Mouse (Mus musculus) forebrain, embryonic 12.5 days (tissue): ENCODE results near the gene Cpe. TPM values are rescaled to one million over a fixed set of nuclear protein-coding genes. Genes with fewer than 3 reads are reported as not detected.

ENCODE experiments used
- ATAC-seq: fragments of 200-750 bp; cut with Nextera tagmentation; 2 replicates; pipeline ENCODE4 v1.8.0; 2017; ENCODE audit warnings: moderate TSS enrichment; ENCODE audit not compliant: low FRiP score
- H3K27ac ChIP-seq: fragments of 300-500 bp; sonication (generic); 2 replicates; pipeline ENCODE4 v1.5.1; 2016; ENCODE audit warnings: mild to moderate bottlenecking
- H3K27me3 ChIP-seq: fragments of 300-500 bp; sonication (generic); 2 replicates; pipeline ENCODE4 v1.6.1; 2016; ENCODE audit warnings: mild to moderate bottlenecking
- H3K36me3 ChIP-seq: fragments of 300-500 bp; sonication (generic); replicated peaks from 2 replicates; pipeline ENCODE4 v1.6.1; 2016; ENCODE audit warnings: mild to moderate bottlenecking
- H3K4me1 ChIP-seq: fragments of 300-500 bp; sonication (generic); 2 replicates; pipeline ENCODE4 v1.6.1; 2016
- H3K4me2 ChIP-seq: fragments of 300-500 bp; sonication (generic); 2 replicates; pipeline ENCODE4 v1.6.1; 2016; ENCODE audit warnings: mild to moderate bottlenecking, moderate library complexity
- H3K4me3 ChIP-seq: fragments of 300-500 bp; sonication (generic); replicated peaks from 2 replicates; pipeline ENCODE4 v1.5.1; 2016; ENCODE audit warnings: mild to moderate bottlenecking
- H3K9ac ChIP-seq: fragments of 300-500 bp; sonication (generic); 2 replicates; pipeline ENCODE4 v1.6.1; 2016; ENCODE audit warnings: mild to moderate bottlenecking
- H3K9me3 ChIP-seq: fragments of 300-500 bp; sonication (generic); 2 replicates; pipeline ENCODE4 v1.6.1; 2016
- WGBS: fragments of 180-500 bp; shearing (Covaris S2); methylation state at CpG from one replicate; pipeline ENCODE4 v1.1.7; 2016; 5-methylcytosine and 5-hydroxymethylcytosine counted together
- polyA plus RNA-seq: library from polyadenylated mRNA; unstranded; fragments of >200 nt; fragmentation: Nextera tagmentation; extraction: Ambion mirVana; gene quantifications from 2 replicates; pipeline ENCODE4 v1.2.1, GENCODE M21; 2016

Cpe gene
- polyA plus RNA-seq, 1 experiment from 2014 or later, result 367 TPM

DNA sequence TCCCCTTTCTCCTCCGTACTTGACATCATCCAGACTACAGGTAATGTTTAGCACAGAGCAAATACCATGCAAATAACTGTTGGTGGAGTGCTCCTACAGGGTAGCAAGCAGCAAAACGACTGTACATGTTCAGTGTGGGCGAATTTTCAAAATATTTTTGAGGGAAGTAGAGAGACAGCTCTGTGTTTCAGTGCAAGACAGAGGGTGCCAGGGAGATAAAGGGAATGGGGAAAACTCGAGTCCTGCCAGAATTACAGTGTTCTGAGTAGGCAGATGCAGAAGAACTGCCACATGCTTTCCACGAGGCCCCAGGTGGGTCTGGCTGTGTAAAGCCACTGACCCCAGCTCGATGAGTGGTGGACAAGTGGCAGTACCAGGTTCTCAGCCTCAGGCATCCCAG, 64.8 kb downstream of the Cpe start:
- Histone ChIP-seq H3K9me3 (0 out of 2 replicates have a peak, but pooled peaks cover 3% of the 10 kb centered on the region), H3K4me3 (no peak overlapping the region), H3K9ac (no peak overlapping the region), H3K4me1 (peaks cover 15% of the 10 kb centered on the region), H3K36me3 (no peaks in the 10 kb centered on the region; the same call in 1 of the 2 replicates), H3K27me3 (0 out of 2 replicates have a peak, but pooled peaks cover 3% of the 10 kb centered on the region), H3K27ac (no peak overlapping the region), H3K4me2 (no peak overlapping the region)
- WGBS, result 94% methylated on average over 6 of the region's 6 CpGs
- no peak for ATAC-seq

DNA sequence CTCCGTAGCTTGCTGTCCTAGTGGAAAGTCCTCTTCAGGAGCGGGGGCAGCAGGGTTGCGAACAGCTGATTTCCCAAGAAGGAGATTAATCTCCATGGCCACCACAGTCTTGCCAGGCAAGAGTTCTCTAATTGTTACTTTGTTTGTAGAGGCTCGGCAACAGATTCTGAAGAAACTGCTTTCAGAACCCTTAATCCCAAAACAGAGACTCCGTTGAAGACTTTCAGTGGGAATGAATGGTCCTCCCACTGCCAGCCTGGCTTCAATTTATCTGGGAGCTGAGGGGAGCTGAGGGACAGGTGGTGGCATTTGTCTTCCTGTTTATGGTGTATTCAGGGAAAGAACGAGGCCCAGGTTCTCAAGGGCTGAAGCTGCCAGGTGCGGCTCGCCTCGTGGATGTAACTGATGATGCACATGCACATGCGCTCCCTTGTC, 68.2 kb downstream of the Cpe start:
- Histone ChIP-seq H3K27ac (peak overlapping the region; percentile 9; the same call in 1 of the 2 replicates), H3K27me3 (0 out of 2 replicates have a peak, but pooled peaks cover 3% of the 10 kb centered on the region), H3K4me1 (peaks cover 23% of the 10 kb centered on the region), H3K36me3 (no peaks in the 10 kb centered on the region; the same call in 1 of the 2 replicates), H3K4me2 (no peak overlapping the region), H3K9ac (no peak overlapping the region), H3K9me3 (0 out of 2 replicates have a peak, but pooled peaks cover 3% of the 10 kb centered on the region), H3K4me3 (no peak overlapping the region)
- 21% methylated on average over 10 of the region's 10 CpGs for WGBS
- ATAC-seq, result peak; percentile 15; the same call in 1 of the 2 replicates

DNA sequence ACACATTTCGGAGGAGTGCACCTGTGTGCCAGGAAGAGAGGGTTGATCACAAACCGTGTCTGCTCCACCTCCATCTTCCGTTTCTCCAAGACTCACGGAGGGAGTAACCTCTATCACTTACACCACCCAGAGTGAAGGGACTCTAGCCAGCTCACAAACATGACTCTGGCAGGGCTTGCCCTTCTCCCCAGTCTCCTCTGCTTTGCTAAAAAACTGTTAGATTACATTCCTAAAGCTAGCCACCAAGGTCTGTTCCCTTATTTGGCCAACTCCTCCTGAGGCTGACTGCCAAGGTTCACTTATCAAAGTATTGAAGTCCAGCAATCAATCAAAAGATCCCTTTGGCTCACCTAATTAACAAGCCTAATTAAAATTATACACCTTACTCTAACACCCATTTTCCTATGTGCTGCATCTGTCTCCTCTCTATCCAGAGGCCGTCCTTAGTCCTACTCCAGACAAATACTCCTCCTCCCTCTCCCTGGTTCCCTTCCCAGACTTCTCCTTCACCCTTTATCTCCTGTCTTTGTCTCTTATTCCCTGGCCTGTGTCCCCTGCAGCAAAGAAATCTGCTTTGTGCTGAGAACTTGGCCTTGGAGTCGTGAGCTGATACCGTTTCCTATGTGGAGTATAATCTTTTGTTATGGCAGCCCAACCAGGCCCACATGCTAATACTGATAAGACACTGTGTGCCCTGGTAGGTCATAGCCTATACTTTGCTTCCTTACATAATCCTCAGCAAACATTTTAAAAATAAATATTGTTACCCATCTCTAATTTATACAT, 72.3 kb downstream of the Cpe start:
- Histone ChIP-seq H3K4me2 (no peak overlapping the region), H3K27ac (0 out of 2 replicates have a peak overlapping the region, but pooled peaks have one; percentile 9), H3K27me3 (no peaks in the 10 kb centered on the region), H3K9ac (no peak overlapping the region), H3K4me1 (peaks cover 17% of the 10 kb centered on the region), H3K36me3 (peaks cover 17% of the 10 kb centered on the region), H3K9me3 (no peaks in the 10 kb centered on the region), H3K4me3 (no peak overlapping the region)
- no peak; the same call in 1 of the 2 replicates for ATAC-seq
- 73% methylated on average over 7 of the region's 7 CpGs for WGBS

DNA sequence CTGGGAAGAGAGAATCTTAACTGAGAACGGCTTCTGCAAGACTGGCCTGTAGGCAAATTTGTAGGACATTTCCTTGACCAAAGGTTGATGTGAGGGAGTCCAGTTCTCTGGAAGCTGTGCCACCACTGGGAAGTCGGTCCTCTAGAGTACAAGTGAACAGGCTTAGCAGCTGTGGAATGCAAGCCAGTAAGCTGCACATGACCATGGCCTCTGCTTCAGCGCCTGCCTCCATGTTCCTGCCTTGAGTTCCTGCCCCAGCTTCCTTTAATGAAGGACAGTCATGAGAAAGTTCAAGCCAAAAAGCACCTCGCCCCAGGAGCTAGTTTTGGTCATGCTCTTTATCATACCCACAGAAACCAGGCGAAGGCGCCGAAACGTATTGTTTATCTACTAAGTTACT, 73.2 kb downstream of the Cpe start:
- Histone ChIP-seq H3K9me3 (no peaks in the 10 kb centered on the region), H3K4me1 (peaks cover 13% of the 10 kb centered on the region), H3K4me3 (no peak overlapping the region), H3K27me3 (no peaks in the 10 kb centered on the region), H3K27ac (no peak overlapping the region), H3K4me2 (no peak overlapping the region), H3K36me3 (peaks cover 24% of the 10 kb centered on the region), H3K9ac (no peak overlapping the region)
- ATAC-seq, result no peak
- 94% methylated on average over 8 of the region's 8 CpGs for WGBS

DNA sequence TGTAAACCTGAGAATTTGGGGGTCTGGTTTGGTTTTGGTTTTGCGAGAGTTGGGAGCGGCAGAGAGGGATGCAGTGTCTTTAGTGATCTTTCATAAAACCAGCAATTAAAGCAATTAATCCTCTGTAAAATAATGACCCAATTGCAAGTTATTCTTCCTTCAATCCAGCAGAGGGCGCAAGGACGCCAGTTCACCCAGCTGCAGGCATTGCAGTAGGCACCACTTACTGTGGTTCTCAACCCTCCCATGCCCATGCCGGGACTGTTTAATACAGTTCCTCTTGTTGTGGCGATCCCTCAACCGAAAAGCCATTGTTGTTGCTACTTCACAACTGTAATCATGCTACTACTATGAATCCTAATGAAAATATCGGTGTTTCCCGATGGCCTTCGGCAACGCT, 74.2 kb downstream of the Cpe start:
- no peak overlapping the region for H3K9ac ChIP-seq
- H3K9me3 ChIP-seq, result no peaks in the 10 kb centered on the region
- peaks cover 24% of the 10 kb centered on the region for H3K36me3 ChIP-seq
- ATAC-seq, result peak; percentile 76
- H3K27ac ChIP-seq, result no peak overlapping the region
- H3K27me3 ChIP-seq, result no peaks in the 10 kb centered on the region
- no peak overlapping the region for H3K4me3 ChIP-seq
- H3K4me2 ChIP-seq, result no peak overlapping the region
- 50% methylated on average over 11 of the region's 11 CpGs for WGBS
- peaks cover 8% of the 10 kb centered on the region for H3K4me1 ChIP-seq

DNA sequence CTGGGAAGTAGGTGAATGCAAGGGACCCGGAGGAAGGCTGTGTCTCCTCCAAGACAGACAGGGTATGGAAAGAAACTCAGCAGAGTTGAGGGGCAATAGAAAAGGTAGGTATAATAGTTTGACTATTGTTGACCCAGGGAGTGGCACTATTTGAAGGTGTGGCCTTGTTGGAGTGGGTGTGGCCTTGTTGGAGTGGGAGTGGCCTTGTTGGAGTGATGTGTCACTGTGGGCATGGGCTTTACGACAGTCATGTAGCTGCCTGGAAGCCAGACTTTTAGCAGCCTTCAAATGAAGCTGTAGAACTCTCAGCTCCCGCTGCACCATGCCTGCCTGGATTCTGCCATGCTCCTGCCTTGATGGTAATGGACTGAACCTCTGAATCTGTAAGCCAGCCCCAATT, 76.3 kb downstream of the Cpe start:
- H3K27me3 ChIP-seq, result no peaks in the 10 kb centered on the region
- ATAC-seq, result no peak
- no peak overlapping the region for H3K9ac ChIP-seq
- H3K4me1 ChIP-seq, result peaks cover 5% of the 10 kb centered on the region
- H3K4me2 ChIP-seq, result no peak overlapping the region
- peaks cover 29% of the 10 kb centered on the region for H3K36me3 ChIP-seq
- H3K4me3 ChIP-seq, result no peak overlapping the region
- WGBS, result 83% methylated on average over 3 of the region's 3 CpGs
- H3K27ac ChIP-seq, result no peak overlapping the region
- no peaks in the 10 kb centered on the region for H3K9me3 ChIP-seq

DNA sequence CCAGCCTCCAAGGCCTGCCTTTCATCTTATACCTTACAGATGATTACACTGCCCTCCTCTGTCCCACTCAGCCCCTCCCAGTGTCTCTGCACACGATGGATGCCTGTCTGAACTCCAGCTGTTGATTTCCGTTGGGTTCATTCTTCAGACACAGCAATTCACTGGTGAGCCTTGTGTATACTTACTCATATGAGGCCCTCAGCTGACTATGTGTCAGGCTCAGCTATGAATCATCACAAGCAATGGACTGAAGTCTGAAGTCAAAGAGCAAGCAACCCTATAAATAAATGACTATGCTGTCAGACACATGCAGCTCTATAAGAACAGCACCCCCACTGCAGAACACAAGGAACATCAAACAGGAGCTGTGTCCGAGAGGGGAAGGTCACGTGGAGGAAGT, 77.4 kb downstream of the Cpe start:
- no peak for ATAC-seq
- Histone ChIP-seq H3K9me3 (no peaks in the 10 kb centered on the region), H3K4me1 (no peaks in the 10 kb centered on the region), H3K4me3 (no peak overlapping the region), H3K27me3 (no peaks in the 10 kb centered on the region), H3K4me2 (no peak overlapping the region), H3K9ac (no peak overlapping the region), H3K27ac (no peak overlapping the region), H3K36me3 (peaks cover 35% of the 10 kb centered on the region)
- 91% methylated on average over 4 of the region's 4 CpGs for WGBS

DNA sequence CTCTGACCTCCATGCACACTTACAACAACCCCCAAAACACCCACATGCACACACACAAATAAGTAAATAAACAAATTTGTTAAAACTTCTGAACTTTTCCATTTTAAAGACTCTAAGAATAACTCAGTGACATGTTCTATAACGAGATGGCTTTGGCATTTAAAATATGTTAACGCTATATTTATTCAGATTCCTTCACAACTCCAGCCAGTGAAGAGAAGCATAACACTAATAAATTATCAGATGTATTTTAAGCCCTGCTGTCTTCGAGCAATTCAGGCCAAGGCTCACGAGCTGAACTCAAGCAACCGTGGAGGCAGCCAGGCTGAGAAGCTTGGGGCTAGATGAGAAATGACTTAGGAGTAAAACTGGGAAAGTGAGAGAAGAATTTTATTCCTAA, 79.2 kb downstream of the Cpe start:
- Histone ChIP-seq H3K9ac (no peak overlapping the region), H3K36me3 (peaks cover 42% of the 10 kb centered on the region), H3K27ac (no peak overlapping the region), H3K4me3 (no peak overlapping the region), H3K9me3 (no peaks in the 10 kb centered on the region), H3K4me1 (no peaks in the 10 kb centered on the region), H3K27me3 (no peaks in the 10 kb centered on the region), H3K4me2 (no peak overlapping the region)
- no peak for ATAC-seq
- WGBS, result 87% methylated on average over 5 of the region's 5 CpGs

DNA sequence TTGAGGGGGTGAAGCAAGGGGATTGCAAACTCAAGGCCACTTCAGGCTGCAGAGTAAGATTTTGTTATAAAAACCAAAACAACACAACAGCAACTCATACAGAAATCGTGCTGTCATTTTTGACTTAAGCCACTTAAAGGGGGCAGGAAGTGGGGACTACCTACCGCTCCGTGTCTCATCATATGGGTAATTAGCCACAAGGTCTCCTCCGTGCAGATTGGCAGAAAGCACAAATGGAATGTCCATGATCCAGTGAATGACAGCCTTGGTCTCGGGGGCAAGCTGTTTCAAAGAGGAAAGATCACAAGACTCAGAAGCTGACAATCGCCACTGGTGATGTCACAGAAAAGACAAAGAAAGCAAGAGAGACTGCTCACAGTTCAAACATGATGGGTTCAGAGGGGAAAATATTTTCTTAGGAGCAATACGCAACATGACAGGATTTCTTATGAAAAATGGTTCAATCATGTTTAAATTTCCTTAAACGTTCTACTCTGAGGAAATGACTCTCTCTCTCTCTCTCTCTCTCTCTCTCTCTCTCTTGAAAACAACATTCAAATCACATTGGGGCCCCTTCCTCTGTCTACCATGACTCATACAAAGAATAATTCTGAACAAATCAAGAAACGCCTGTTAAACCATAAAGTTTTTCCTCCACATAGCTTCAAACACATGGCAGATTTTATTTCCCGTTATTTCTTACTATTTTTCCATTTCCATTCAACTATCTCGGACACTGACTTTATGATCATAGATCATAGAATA, 81.5 kb downstream of the Cpe start:
- ATAC-seq, result no peak
- 67% methylated on average over 11 of the region's 11 CpGs for WGBS

DNA sequence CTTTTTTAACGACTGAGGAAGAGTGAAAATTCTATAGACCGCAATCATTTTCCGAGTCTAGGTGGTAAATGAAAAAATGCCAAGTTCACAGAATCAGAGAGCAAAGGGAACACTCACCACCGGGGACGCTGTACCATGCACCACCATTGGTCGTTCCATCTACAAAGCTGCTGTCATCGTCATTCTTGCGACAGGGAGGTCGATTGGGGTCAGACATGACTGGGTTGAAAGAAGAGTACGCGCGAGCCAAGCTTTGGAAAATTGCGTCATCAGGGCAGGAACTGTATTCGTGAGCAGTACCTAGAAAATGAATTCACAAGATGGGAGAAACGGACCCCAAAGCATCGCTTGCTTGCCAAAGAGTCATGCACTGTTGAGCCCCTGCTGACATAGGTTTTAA, 83.9 kb downstream of the Cpe start:
- ATAC-seq, result no peak
- H3K27ac ChIP-seq, result no peak overlapping the region
- no peak overlapping the region for H3K9ac ChIP-seq
- no peak overlapping the region for H3K4me2 ChIP-seq
- no peaks in the 10 kb centered on the region for H3K27me3 ChIP-seq
- H3K4me3 ChIP-seq, result no peak overlapping the region
- no peaks in the 10 kb centered on the region for H3K4me1 ChIP-seq
- H3K9me3 ChIP-seq, result no peaks in the 10 kb centered on the region
- H3K36me3 ChIP-seq, result peaks cover 58% of the 10 kb centered on the region
- 92% methylated on average over 16 of the region's 16 CpGs for WGBS

More for the DNA sequence above, 81.5 kb downstream of the Cpe start:
- Histone ChIP-seq H3K9ac (no peak overlapping the region), H3K27ac (no peak overlapping the region), H3K4me2 (no peak overlapping the region), H3K36me3 (peaks cover 47% of the 10 kb centered on the region), H3K4me1 (no peaks in the 10 kb centered on the region), H3K4me3 (no peak overlapping the region), H3K9me3 (no peaks in the 10 kb centered on the region), H3K27me3 (no peaks in the 10 kb centered on the region)

DNA sequence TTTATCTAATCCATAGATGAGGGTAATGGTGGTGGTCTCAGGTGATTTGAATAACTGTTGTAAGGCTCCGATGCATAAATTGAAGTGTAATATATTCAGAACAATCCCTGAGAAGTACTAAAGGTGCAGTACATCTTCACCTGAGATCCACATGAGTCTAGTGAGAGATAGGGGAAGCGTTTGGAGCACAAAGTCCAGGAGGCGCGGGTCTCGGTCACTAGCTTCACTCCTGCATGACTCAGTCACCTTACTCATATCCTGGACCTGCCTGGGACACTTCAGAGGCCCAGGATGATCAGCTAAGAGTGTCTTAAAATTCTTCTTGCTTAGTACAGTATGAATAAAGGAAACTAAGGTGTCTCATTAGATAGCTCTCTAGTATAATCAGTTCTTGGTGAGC, 86.8 kb downstream of the Cpe start:
- Histone ChIP-seq H3K9ac (no peak overlapping the region), H3K4me2 (no peak overlapping the region), H3K36me3 (peaks cover 71% of the 10 kb centered on the region), H3K27ac (no peak overlapping the region), H3K4me1 (no peaks in the 10 kb centered on the region), H3K4me3 (no peak overlapping the region), H3K27me3 (no peaks in the 10 kb centered on the region), H3K9me3 (no peaks in the 10 kb centered on the region)
- 93% methylated on average over 5 of the region's 5 CpGs for WGBS
- ATAC-seq, result no peak

DNA sequence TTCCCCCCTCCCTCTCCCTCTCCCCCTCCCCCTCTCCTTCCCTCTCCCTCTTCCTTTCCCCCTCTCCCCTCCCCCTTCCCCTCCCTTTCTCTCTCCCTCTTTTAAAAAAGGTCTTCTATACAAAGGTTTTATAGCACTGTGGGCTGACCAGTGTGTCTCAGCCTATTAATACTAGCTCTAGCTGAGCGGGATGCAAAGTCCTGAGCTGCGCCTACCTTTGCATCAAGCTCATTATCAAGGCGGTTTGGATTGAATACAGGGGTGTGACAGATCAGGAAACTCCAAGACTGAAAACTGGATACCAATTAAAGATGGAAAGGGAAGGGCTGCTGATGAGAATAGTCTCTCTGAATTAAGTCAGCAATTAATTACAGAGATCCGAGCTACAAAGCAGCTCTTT, 94.6 kb downstream of the Cpe start:
- Histone ChIP-seq H3K27ac (peak overlapping the region; percentile 11; the same call in 1 of the 2 replicates), H3K4me2 (no peak overlapping the region), H3K27me3 (no peaks in the 10 kb centered on the region), H3K36me3 (peaks cover 46% of the 10 kb centered on the region), H3K9ac (no peak overlapping the region), H3K4me3 (no peak overlapping the region), H3K4me1 (peaks cover 3% of the 10 kb centered on the region; the same call in 1 of the 2 replicates), H3K9me3 (no peaks in the 10 kb centered on the region)
- ATAC-seq, result peak; percentile 74; the same call in 1 of the 2 replicates
- 42% methylated on average over 4 of the region's 4 CpGs for WGBS
